Mouse (Mus musculus) intestine, embryonic 14.5 days (tissue): ENCODE data around the gene Sipa1l3. TPM values are rescaled to one million over a fixed set of nuclear protein-coding genes. Genes with fewer than 3 reads are reported as not detected.

Experiments used
- ATAC-seq: fragments of 200-750 bp; cut with Nextera tagmentation; replicated peaks from 2 replicates; pipeline ENCODE4 v1.8.0; 2017; ENCODE audit warnings: low read depth, moderate number of reproducible peaks, moderate TSS enrichment, moderate library complexity; ENCODE audit not compliant: low FRiP score, low TSS enrichment
- DNase-seq: peaks from one replicate; pipeline ENCODE4 v3.0.0-alpha.2; 2018; ENCODE audit warnings: low spot score
- H3K27ac ChIP-seq: fragments of 300-500 bp; sonication (generic); 2 replicates; pipeline ENCODE4 v1.5.1; 2014; ENCODE audit warnings: low read depth, mild to moderate bottlenecking, control low read depth
- H3K27me3 ChIP-seq: fragments of 300-500 bp; sonication (generic); replicated peaks from 2 replicates; pipeline ENCODE4 v1.6.1; 2014; ENCODE audit warnings: low read length, control low read depth; ENCODE audit not compliant: control insufficient read depth, insufficient read depth
- H3K36me3 ChIP-seq: fragments of 300-500 bp; sonication (generic); 2 replicates; pipeline ENCODE4 v1.6.1; 2014; ENCODE audit warnings: low read length, control low read depth; ENCODE audit not compliant: control insufficient read depth, insufficient read depth
- H3K4me1 ChIP-seq: fragments of 300-500 bp; sonication (generic); replicated peaks from 2 replicates; pipeline ENCODE4 v1.6.1; 2014; ENCODE audit warnings: low read length, control low read depth, mixed read lengths; ENCODE audit not compliant: control insufficient read depth, insufficient read depth
- H3K4me2 ChIP-seq: fragments of 300-500 bp; sonication (generic); 2 replicates; pipeline ENCODE4 v1.6.1; 2014; ENCODE audit warnings: low read length
- H3K4me3 ChIP-seq: fragments of 300-500 bp; sonication (generic); 2 replicates; pipeline ENCODE4 v1.5.1; 2014; ENCODE audit warnings: low read depth, low read length, control low read depth, mixed read lengths
- H3K9ac ChIP-seq: fragments of 300-500 bp; sonication (generic); 2 replicates; pipeline ENCODE4 v1.6.1; 2014; ENCODE audit warnings: mild to moderate bottlenecking, low read length
- H3K9me3 ChIP-seq: fragments of 300-500 bp; sonication (generic); 2 replicates; pipeline ENCODE4 v1.6.1; 2016; ENCODE audit warnings: low read length, control low read depth; ENCODE audit not compliant: control insufficient read depth
- WGBS: fragments of 180-500 bp; shearing (Covaris S2); extraction: QIAGEN DNeasy Blood & Tissue Kit; methylation state at CpG from one replicate; pipeline ENCODE4 v1.1.7; 2014; 5-methylcytosine and 5-hydroxymethylcytosine counted together
- polyA plus RNA-seq: library from polyadenylated mRNA; unstranded; fragments of >200 nt; fragmentation: Nextera tagmentation; extraction: Ambion mirVana; gene quantifications from 2 replicates; pipeline ENCODE4 v1.2.1, GENCODE M21; 2014

The Sipa1l3 gene
- polyA plus RNA-seq, 1 experiment from 2014 or later: 22.5 TPM

- DNase-seq (no peak), ATAC-seq (no peak)
- no peak overlapping the region for H3K27ac ChIP-seq
- H3K9me3 ChIP-seq: no peaks in the 10 kb centered on the region
- H3K4me3 ChIP-seq: no peak overlapping the region
- H3K27me3 ChIP-seq: no peaks in the 10 kb centered on the region
- peaks cover 18% of the 10 kb centered on the region for H3K4me1 ChIP-seq
- no peaks in the 10 kb centered on the region for H3K36me3 ChIP-seq
- WGBS: 63% methylated on average over 3 of the region's 3 CpGs
- H3K4me2 ChIP-seq: no peak overlapping the region
- H3K9ac ChIP-seq: no peak overlapping the region
Measured at GRCm38 (mm10) chr7:29491471-29491755, 27.0 kb downstream of the Sipa1l3 start.

GRCm38 (mm10) chr7:29490704-29491470 is 27.6 kb downstream of the Sipa1l3 start:
- no peaks in the 10 kb centered on the region for H3K36me3 ChIP-seq
- no peak overlapping the region for H3K27ac ChIP-seq
- H3K9me3 ChIP-seq: no peaks in the 10 kb centered on the region
- DNase-seq (no peak), ATAC-seq (no peak)
- H3K9ac ChIP-seq: no peak overlapping the region
- no peak overlapping the region for H3K4me2 ChIP-seq
- H3K27me3 ChIP-seq: no peaks in the 10 kb centered on the region
- WGBS: 87% methylated on average over 8 of the region's 8 CpGs
- H3K4me3 ChIP-seq: no peak overlapping the region
- peaks cover 13% of the 10 kb centered on the region for H3K4me1 ChIP-seq

GRCm38 (mm10) chr7:29489851-29490250 is 28.6 kb downstream of the Sipa1l3 start:
- Histone ChIP-seq H3K36me3 (no peaks in the 10 kb centered on the region), H3K4me3 (no peak overlapping the region), H3K4me1 (peaks cover 12% of the 10 kb centered on the region), H3K9ac (no peak overlapping the region), H3K27ac (no peak overlapping the region), H3K9me3 (no peaks in the 10 kb centered on the region), H3K27me3 (no peaks in the 10 kb centered on the region), H3K4me2 (no peak overlapping the region)
- ATAC-seq: no peak
- no peak for DNase-seq
- 37% methylated on average over 7 of the region's 7 CpGs for WGBS

- Histone ChIP-seq H3K4me2 (no peak overlapping the region), H3K4me1 (peaks cover 12% of the 10 kb centered on the region), H3K27ac (no peak overlapping the region), H3K9me3 (no peaks in the 10 kb centered on the region), H3K36me3 (no peaks in the 10 kb centered on the region), H3K27me3 (no peaks in the 10 kb centered on the region), H3K4me3 (no peak overlapping the region), H3K9ac (no peak overlapping the region)
- WGBS: 44% methylated on average over 3 of the region's 3 CpGs
- ATAC-seq (no peak), DNase-seq (no peak)
Measured at GRCm38 (mm10) chr7:29489364-29489763, 29.1 kb downstream of the Sipa1l3 start.

- H3K36me3 ChIP-seq: no peaks in the 10 kb centered on the region
- no peaks in the 10 kb centered on the region for H3K9me3 ChIP-seq
- no peak overlapping the region for H3K27ac ChIP-seq
- H3K9ac ChIP-seq: no peak overlapping the region
- no peaks in the 10 kb centered on the region for H3K27me3 ChIP-seq
- ATAC-seq: no peak
- no peak for DNase-seq
- H3K4me2 ChIP-seq: no peak overlapping the region
- peaks cover 19% of the 10 kb centered on the region for H3K4me1 ChIP-seq
- no peak overlapping the region for H3K4me3 ChIP-seq
- 76% methylated on average over 3 of the region's 3 CpGs for WGBS
Measured at GRCm38 (mm10) chr7:29486753-29487152, 31.7 kb downstream of the Sipa1l3 start.

- no peak overlapping the region for H3K27ac ChIP-seq
- H3K4me2 ChIP-seq: no peak overlapping the region
- 55% methylated on average over 2 of the region's 2 CpGs for WGBS
- H3K27me3 ChIP-seq: no peaks in the 10 kb centered on the region
- H3K4me3 ChIP-seq: no peak overlapping the region
- DNase-seq: no peak
- no peak overlapping the region for H3K9ac ChIP-seq
- no peak for ATAC-seq
- H3K9me3 ChIP-seq: no peaks in the 10 kb centered on the region
- peaks cover 25% of the 10 kb centered on the region for H3K4me1 ChIP-seq
- no peaks in the 10 kb centered on the region for H3K36me3 ChIP-seq
Measured at GRCm38 (mm10) chr7:29485721-29486120, 32.7 kb downstream of the Sipa1l3 start.

- no peak overlapping the region for H3K9ac ChIP-seq
- peaks cover 17% of the 10 kb centered on the region for H3K4me1 ChIP-seq
- H3K36me3 ChIP-seq: no peaks in the 10 kb centered on the region
- H3K9me3 ChIP-seq: no peaks in the 10 kb centered on the region
- H3K4me3 ChIP-seq: no peak overlapping the region
- no peaks in the 10 kb centered on the region for H3K27me3 ChIP-seq
- H3K4me2 ChIP-seq: no peak overlapping the region
- no peak overlapping the region for H3K27ac ChIP-seq
- no peak for ATAC-seq
- no peak for DNase-seq
- 76% methylated on average over 4 of the region's 4 CpGs for WGBS
Measured at GRCm38 (mm10) chr7:29483556-29483955, 34.9 kb downstream of the Sipa1l3 start.

GRCm38 (mm10) chr7:29481345-29482155 is 36.9 kb downstream of the Sipa1l3 start:
- H3K27me3 ChIP-seq: no peaks in the 10 kb centered on the region
- peak overlapping the region; percentile 9; the same call in 1 of the 2 replicates for H3K4me2 ChIP-seq
- no peak for ATAC-seq
- peaks cover 17% of the 10 kb centered on the region for H3K4me1 ChIP-seq
- no peak overlapping the region for H3K4me3 ChIP-seq
- no peaks in the 10 kb centered on the region for H3K9me3 ChIP-seq
- no peak for DNase-seq
- no peak overlapping the region for H3K9ac ChIP-seq
- peak overlapping the region; percentile 63 for H3K27ac ChIP-seq
- 44% methylated on average over 15 of the region's 15 CpGs for WGBS
- H3K36me3 ChIP-seq: no peaks in the 10 kb centered on the region
